Mouse (Mus musculus): ENCODE measurements around the gene Slc26a8. TPM values are rescaled to one million over a fixed set of nuclear protein-coding genes. Genes with fewer than 3 reads are reported as not detected.

Slc26a8 gene
- total RNA-seq, 2 experiments from 2014 or later, result 5.4 to 6.4 TPM

DNA sequence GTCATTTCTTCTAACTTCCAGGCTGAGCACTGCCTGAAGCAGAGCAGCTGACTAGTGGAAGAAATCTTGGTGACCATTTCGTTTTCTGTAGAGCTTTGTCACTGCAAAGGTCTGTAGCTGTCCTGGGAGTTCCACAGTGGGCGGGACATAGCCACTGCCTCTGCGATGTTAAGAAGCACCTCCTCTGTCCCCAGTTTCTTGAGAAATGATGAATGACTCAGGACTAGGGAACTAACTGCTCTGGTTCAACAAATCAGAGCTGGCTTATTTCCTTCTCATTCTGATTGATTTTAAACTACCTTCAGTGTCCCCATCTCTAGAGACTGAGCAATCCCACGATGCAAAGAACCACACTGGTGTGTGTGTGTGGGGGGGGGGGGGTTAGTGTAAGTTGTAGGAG, 45.9 kb downstream of the Slc26a8 start:
- no peak for DNase-seq (ENCODE audit: low spot score in 2 of 2)

DNA sequence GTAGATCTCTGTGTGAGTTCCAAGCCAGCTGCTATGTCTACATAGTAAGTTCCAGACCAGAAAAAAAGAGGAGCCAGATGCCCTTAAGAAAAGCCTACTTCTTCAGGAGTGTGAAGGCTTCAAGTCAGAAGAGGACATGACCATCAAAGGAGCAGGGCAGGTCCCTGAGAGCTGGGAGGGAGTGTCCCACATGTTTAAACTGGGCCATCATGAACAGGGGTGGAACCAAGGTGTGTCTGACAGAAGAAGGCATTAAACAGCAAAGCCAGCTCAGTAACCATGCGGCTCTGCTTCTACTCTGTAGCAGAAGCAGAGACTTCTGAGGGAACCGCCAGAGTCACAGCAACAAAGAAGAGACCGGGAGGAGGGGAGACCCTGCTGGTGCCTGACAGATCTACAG, 46.3 kb downstream of the Slc26a8 start:
- DNase-seq (ENCODE audit: low spot score in 2 of 2), result no peak

DNA sequence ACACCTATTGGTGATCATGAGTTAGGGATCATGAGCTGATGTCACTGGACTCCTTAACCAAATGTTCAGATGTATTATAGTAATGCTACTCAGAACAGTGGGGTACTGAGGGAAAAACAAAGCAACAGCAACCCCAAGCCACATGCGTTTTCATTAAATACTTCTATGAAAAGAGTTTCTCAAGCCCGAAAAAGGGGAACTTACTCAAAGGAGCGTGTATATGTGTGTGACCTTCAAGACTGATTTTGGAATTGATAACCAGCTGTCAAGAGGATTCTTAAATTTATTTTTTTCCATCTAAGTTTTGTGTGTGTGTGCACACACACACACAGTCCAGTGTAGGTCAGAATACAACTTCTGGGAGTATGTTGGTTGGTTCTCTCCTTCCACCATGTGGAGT, 49.9 kb downstream of the Slc26a8 start:
- no peak for DNase-seq (ENCODE audit: low spot score in 2 of 2)

DNA sequence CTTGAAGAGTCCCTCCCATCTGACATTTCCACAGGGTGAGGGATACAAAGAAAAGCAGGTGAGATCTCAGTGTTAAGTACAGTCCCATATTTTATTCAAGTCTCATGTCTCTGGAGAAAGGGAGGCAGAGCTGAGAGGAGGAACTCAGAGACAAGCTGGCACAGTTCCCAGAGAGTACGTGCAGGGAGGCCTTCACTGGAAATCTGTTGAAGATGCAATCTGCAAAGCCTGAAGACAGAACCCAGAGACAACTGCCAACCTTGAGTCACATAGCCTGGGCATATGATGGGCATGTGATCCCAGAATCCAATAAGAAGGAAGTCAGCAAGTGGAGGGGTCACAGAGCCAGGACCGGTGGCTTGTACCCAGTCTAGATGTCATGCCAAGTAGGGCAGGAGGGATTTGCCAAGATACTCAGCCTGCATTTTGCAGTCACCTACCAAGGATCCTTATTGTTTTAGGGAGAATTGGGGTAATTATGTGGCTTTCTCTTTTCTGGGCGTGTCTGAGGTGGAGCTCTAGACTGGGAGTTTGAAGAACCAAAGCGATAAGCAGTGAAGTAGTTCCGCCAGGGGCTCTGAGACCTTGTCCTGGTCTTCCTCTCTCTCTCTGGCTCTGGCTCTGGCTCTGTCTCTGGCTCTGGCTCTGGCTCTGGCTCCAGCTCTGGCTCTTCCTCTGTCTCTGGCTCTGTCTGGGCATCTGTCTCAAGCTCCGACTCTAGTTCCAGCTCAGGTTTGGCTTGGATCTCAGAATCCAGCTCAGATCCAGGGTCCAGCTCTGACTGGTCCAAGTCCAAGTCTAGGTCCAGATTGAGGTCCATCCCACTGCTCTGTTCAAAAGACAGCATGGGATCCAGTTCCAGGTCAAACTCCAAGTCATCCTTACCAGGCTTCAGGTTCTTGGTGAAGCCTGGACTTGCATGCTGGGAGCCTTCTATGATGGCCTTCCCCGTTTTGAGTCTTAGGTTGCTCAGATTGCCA, 52.0 kb downstream of the Slc26a8 start:
- peak; percentile 54 to 79 for DNase-seq (ENCODE audit: low spot score in 2 of 2)

DNA sequence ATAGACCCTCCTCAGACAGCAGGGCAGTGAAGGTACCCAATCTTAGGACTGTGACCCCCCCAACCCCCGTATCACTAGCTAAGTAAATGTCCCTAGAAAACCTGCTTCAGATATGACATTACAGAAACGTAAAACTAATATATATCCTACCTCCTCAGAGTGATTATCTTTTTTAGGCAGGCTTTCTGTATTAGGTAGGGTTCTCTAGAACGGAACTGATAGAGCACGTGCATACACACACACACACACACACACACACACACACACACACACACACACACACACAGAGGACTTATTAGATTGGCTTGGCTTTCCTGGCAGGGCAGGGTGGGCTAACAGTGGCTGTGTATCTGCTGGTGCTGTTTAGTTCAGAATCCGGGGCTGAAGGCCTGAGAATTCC, 54.2 kb downstream of the Slc26a8 start:
- no peak for DNase-seq (ENCODE audit: low spot score in 2 of 2)

DNA sequence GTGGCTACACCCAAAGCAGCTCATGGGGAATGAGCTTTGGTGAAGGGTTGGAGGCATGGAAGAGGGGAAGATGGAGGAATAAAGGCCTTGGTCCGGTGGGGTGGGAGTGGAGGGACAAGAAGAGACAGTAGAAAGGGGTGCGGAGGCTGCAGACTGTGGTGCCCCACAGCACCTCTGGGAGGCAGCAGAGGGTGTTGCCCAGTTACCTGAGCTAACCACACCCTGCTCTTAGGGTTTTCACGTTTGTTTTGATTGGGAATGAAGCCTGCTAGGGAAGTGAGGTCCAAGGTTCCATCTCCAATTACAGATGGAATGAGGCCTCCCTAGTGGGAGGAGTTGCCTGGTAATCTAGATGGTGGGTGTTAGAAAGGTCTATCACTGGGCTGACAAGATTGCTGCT, 60.9 kb downstream of the Slc26a8 start:
- DNase-seq (ENCODE audit: low spot score in 2 of 2), result no peak

DNA sequence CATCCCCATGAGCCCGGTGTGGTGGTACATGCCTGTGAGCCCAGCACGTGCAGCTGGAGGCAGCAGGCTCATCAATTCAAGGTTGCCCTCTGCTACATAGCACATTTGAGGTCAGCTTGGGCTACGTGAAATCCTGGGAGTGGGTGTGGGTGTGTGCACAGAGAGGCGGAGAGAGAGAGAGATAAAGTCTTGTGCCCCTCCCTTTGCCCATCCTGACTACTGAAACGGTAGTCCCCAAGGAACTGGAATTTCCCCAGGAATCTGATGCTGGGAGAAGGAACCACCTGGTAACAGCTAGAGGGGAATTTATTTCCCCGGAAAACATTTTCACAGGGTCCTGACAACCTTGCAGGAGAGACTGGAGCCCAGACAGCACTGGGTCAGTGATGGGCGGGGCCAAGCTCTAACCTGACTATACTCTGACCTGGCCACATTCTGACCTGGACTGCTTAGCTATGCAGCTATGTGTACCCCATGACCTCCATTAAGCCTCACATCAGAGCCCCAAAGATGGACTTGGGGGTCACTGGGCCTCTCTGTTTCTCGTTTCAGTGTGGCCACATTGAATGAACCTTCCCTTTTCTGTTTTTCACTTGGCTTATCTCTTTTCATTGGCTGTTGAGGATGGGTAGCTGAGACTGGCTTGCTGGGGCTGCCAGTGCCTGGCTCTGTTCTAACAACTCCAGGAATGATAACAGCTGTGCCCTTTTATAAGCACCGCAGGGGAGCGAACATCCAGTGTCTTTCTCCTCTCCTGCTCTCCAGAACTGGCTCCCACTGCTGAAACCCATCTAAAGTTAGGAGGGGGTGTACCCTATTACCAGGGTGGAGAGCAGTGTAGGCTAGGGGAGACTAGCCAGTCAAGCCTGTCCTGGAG, 61.5 kb downstream of the Slc26a8 start:
- no peak for DNase-seq (ENCODE audit: low spot score in 2 of 2)

DNA sequence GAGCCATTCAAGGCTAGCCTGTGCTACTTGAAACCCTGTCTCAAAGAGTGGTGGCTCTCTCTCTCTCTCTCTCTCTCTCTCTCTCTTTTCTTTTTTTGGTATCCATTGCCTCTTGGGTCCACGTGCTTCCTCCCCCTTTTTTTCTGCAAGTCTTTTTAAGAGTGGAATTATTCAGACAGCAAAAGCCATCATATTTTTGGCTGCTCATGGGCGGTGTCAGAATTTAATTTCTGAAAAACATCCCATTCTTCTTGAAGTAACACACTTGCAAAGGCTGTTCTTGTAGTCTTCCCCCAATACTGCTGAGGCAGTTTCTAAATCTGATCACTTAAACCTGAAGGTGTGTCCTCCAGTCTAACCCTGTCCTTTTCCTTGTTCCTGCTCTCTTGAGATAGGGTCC, 63.1 kb downstream of the Slc26a8 start:
- no peak for DNase-seq (ENCODE audit: low spot score in 2 of 2)

DNA sequence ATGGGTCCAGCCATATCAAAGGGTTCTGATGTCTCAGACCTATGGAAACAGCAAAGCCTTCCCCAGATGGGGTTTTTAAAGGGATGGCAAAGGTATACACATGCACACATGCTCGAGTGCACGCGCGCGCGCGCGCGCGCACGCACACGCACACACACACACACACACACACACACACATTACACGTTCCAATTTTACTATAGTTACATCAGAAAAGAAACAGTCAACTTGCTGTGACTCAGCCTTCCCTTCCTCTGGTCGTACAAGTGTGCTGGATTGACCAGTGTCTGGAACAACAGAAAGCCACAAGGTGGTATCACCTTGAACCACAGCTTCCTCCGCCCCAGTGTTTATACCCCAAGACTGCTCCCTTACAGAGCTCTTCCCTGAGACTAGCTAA, 64.7 kb downstream of the Slc26a8 start:
- DNase-seq (ENCODE audit: low spot score in 2 of 2), result no peak

DNA sequence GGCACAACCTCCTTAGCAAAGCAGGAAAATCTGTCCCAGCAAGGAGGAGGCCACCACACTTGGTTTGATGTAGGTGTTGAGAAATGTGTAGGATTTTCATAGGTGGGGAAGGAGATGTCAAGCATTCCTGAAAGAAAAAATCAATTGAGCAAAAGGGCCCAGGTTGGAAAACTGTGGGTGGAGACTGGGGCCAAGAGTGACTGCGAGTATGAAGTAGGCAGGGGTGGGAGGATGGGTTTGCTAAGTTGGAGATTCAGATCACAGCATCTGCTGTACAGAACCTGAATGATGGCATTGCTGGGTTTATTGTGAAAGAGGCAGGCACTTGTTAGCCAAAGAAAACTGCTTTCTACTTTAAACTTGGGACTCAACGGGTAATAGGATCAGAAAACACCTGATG, 65.2 kb downstream of the Slc26a8 start:
- no peak for DNase-seq (ENCODE audit: low spot score in 2 of 2)

DNA sequence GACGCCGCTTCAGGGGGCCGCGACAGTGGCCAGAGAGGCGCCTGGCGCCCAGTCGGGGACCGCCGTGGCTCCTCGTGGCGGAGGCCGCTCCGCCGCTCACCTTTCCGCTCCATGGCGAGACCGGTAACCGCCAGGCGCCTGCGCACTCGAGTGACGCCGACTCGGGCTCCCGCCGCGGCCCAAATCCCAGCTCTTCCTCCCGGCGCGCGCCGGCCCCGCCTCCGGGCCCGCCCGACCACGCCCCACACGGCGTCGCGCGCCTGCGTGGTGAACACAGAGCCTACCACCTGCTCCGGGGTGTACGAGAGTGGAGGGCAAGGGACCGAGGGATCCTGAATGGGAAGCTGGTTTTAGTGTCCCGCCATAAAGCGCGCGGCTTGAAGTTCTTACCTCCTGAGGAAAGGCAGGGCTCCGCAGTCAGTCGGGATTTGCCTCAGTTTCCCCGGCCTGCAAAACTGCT, 67.7 kb downstream of the Slc26a8 start, which contains the start of gene Srpk1:
Srpk1 (minus strand) TSS at position 410 of the 460 bp plus-strand sequence.
- DNase-seq (ENCODE audit: low spot score in 2 of 2), result peak; percentile 89 to 92

DNA sequence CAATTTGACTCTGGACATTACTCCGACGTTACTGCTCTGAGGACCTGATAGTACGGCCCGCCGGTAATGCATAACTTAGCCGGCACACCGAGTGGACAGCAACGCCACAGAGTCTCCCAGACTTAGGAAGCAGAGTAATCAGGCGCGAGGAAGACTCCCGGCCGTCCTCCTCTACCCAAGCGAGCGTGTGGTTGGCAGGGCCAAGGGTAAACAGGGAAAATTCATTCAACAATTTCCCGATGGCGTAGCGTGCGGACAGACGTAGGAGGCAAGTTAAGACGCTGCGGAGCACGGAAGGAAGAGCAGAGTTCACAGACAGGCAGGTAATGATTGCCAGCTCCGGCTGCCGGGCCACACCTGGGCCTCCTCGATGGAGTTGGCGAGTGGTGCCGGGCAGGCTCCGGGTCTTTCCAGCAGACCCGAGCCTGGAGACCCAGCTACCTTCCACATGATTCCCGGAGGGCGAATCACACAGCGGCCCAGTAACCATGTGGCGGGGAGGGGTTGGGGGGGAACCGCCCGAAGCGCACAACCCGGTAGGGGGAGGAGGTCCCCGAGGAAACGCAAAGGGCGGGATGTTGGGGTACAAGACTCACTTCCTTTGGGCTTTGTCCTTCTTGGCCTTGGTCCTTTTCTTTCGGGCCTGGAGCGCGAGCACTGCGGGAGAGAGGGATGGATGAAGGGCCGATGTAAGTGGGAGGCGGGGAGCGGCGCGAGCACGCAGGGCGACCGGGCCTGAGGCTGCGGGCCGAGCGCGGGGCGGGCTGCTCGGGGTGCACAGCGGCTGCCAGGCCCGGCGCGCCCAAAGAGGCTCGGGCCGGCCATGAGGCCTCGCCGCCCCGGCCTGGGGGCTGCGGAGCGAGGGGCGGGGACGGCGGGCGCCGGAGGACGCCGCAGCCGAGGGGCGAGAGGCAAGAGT, 68.4 kb downstream of the Slc26a8 start:
- DNase-seq (ENCODE audit: low spot score in 2 of 2), result peak; percentile 45 to 65

DNA sequence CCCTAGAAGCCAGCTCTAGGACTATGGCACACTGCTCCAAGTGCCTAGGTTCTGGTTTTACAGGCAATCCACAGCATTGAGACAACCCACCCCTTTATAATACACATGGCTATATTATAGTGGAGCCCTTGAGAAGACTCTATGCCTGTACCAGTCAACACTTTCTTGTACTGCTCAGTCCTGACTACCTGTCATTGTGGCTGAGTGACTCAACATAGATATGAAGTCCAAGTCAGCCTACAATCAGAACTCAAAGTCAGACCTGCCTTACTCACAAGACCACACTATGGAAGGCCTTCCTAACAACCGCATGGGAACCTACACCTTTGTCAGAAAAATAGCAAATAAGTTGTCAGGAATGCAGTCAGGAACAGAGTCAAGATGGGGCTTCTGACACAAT, 71.3 kb downstream of the Slc26a8 start:
- DNase-seq (ENCODE audit: low spot score in 2 of 2), result no peak

DNA sequence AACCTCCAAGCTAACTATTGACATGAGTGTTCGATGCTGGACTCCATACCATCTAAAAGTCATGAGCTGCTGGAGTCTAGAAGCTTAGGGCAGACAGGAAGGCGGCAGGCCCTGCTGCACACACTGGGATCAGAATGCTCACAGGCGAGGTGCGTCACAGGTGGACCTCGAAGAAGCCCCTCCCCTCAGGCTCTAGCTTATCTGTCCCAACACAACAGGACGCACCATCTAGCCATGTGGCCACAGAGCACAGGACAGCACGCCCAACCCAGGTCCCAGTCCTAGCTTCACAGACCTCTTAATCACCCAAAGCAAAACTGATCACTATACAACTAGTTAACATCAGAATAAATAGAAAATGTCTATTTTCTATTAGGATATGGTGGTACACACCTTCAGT, 71.9 kb downstream of the Slc26a8 start:
- no peak for DNase-seq (ENCODE audit: low spot score in 2 of 2)

DNA sequence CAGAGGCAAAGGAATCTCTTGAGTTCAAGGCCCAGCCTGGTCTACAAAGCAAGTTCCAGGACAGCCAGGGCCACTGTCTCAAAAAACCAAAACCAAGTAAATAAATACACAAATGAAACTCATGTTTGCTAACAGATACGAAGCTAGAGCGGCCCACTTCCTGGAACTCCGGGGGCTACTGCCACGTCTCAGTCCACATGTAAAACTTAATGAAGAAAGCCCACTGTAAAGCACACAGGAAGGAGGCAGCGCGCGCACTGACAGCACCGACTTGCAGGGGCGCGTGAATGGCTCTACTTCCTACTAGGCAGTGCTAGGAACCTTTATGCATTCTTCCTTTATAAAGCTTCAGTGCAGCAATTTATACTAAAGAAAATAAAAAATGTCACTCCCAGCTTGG, 72.4 kb downstream of the Slc26a8 start:
- DNase-seq (ENCODE audit: low spot score in 2 of 2), result no peak

DNA sequence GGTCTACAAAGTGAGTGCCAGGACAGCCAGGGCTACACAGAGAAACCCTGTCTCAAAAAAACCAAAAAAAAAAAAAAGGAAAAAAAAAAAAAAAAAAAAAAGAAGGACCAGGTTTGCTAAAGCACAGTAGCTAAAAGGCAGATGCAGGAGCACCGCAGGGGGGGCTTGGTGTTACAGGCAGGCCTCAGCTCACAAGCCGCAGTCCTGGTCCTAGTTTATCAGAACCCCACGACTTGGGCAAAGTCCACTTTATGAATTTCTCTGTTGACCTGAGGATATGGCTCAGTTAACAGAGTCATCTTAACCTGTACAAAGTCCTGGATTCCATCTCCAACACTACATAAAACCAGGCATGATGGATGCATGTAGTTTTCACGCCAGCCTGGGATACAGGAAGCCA, 74.7 kb downstream of the Slc26a8 start:
- DNase-seq (ENCODE audit: low spot score in 2 of 2), result no peak

DNA sequence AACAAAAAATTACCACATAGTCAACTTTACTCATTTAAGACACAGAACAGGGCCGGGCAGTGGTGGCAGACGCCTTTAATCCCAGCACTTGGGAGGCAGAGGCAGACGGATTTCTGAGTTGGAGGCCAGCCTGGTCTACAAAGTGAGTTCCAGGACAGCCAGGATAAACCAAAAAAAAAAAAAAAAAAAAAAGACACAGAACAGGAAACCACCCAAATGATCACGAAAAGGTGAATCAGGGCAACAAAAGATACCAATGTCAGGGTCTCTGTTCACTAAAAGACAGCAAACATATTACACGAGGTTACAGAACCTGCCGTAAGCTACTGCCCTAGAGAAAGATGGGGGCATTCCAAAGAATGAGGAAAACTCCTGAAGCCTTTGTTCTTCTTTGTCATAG, 76.9 kb downstream of the Slc26a8 start:
- DNase-seq (ENCODE audit: low spot score in 2 of 2), result no peak

DNA sequence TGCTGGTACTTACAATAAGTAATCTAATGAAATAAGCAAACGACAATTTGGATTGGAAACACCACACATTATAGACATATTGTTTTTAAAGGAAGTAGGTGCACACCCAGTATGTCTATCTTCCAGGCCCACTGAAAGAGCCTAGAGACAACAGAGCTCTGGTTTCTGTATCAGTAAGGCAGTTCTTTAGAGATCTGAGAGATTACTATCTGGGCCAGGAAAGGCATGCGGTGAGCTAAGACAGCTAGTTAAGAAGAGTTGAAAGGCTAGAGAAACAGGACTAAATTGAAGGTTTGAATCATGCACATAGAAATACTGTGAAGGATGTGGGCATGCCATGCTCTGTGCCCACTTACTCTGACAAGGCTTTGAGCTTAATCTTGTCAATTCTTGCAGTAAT, 77.4 kb downstream of the Slc26a8 start:
- DNase-seq (ENCODE audit: low spot score in 2 of 2), result no peak

DNA sequence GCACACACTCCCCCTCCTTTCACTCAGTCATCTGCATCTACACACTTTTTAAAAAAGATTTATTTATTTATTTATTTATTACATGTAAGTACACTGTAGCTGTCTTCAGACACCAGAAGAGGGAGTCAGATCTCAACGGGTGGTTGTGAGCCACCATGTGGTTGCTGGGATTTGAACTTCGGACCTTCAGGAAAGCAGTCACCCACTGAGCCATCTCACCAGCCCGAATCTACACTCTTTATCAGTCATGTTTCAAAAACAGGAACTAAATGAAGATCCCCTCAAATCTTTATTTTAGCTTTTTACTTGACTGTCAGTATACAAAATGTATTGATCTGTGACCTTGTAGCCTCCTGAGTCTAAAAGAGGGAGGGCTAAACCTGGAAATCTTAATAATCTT, 80.5 kb downstream of the Slc26a8 start:
- DNase-seq (ENCODE audit: low spot score in 2 of 2), result no peak

DNA sequence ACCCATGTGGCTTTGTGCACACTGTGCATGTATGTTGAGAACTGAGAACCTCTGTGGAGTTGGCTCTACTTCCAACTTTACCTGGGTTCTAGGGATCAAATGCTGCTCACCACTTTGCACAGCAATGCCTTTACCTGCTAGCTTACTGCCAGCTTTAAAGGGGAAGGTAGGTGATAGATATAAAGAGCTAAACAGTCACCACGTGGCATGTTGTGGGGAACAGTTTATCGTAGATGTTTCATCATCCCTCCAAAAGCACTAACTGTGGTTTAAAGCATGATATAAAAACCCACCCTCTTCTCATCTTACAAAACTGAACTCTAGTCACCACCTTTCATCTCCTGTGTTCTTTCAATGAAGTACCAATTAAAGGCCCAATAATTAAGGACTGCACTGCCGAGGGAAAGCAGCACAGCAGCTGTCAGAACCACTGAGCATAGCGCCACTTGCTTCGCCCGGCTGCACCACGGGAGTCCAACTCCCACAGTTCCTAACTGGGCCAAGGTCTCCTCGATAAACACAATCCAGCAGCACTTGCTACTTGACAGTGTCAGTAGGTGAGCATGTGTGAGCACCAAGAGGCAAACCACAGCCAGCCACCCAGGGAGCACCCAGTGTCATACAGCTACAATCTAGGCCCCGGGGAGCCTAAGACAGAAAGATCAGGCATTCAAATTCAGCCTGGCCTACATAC, 88.3 kb downstream of the Slc26a8 start:
- DNase-seq (ENCODE audit: low spot score in 2 of 2), result no peak
